Mouse (Mus musculus): Measurements from ENCODE around the gene Defb28.

Defb28 gene

DNA sequence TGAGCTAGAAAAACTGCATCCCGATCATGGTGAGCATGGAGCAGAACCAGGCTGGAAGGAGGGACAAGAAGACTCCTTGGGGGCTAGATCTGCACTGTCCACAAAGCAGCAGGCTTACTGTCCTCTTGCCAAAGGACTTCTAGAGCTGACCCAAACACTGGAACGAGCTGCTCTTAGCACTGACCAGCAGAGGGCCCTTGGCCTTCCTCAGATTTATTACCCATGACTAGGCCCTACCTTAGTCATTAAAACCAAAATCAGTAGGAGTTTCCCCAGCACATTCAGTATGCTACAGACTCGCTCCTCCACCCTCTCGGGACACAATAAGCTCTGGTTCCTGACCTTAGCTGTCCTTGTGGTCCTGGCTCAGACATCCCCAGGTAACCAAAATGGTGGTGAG is at the start of gene Defb28:
Gene Defb28 (plus strand): TSS at position 275 of the 400 bp plus-strand sequence.
- DNase-seq (ENCODE audit: low spot score) = no peak

DNA sequence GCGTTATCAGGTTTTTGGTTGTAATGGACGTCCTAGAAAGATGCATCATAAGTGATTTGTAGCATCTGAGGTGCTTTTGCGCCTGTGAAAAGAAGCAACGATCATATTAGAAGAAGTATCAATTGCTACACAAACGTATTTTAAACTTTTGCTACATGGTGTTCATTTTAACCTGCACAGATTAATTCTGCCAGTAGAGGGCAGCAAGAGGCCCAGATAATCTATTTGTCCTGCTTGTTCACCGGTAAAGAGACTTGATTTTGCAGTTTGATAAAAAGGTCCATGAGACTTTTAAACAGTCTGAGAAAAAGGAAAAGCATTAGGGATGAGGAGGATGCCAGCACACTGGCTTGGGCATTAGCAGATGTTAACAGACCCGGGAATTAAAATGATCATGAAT is 47.1 kb upstream of the Defb28 start:
- DNase-seq (ENCODE audit: low spot score) = peak; percentile 33

DNA sequence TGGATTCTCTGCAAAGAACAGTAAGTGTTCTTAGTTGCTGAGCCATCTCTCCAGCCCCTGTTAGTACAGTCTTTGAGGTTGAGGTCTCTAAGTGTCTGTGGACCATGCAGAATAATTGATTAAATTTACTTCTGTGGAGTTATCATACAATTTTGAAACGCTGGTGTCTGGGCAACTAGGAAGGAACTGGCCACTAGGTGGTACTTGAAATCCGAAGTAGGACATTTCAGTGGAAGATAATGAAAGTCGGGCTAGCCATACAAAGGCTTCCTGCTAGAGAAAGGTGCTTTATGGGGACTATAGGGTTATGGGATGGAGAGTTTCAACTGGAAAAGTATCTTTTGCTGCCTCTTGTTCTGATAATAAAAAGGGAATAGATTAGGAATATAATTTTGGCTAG is 45.6 kb upstream of the Defb28 start:
- DNase-seq (ENCODE audit: low spot score) = no peak

DNA sequence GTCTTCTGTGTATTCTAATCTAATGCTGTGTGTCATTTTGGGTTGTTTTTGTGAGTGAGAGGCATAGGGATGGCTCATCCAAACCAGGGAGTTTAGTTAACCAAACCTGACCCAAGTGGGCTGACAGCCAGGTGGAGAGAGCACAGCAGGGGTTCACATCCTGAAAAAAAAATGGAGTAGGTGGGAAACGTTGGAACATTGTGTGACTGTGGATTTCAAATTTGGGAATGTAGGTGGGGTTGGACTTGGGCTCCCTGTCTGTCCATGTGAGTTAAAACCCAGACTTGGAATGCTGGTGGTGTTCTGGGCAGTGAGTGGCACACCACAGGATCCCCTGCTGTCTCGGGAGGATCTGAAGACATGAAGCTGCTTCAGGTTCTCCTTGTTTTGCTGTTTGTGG is 41.3 kb upstream of the Defb28 start, which contains the start of gene Defb20:
Gene Defb20 (plus strand): TSS at position 301 of the 400 bp plus-strand sequence.
- DNase-seq (ENCODE audit: low spot score) = no peak

DNA sequence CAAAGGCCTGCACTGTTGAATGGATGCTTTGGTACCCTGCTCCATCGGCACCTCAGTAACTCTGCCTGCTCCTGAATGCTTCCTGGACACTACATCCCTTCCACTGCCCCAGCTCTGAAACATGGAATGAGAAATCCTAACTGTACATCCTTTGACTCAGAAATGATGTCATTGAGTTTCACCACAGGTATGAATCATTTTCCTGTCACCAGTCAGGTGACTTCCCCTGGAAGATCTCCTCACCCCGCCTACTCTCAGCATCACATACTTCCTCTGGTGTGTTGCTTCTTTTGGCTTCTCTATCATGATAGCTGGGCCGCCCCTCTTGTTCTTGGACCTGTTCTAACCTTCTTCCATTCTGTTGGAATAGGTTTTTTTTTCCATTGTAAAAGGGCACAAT is 37.2 kb upstream of the Defb28 start:
- DNase-seq (ENCODE audit: low spot score) = no peak

DNA sequence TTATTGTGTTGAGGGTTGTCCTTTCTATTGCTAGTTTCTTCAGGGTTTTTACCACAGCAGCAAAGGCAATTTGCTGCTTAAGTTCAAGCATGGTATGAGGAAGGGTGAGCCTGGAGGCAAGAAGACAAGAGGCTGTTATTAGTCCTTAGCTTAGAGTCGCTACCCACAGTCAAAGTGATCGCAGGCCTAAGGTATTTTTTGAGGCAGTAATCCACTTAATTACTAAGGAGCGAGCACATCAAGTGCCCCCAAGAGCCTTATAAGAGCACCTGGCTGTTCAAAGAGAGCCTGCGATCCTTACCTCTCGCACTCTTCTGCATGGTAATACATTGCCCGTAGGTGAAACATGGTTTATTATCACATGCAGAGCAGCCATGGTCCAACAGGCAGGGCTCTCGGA is 36.3 kb upstream of the Defb28 start:
- DNase-seq (ENCODE audit: low spot score) = no peak

DNA sequence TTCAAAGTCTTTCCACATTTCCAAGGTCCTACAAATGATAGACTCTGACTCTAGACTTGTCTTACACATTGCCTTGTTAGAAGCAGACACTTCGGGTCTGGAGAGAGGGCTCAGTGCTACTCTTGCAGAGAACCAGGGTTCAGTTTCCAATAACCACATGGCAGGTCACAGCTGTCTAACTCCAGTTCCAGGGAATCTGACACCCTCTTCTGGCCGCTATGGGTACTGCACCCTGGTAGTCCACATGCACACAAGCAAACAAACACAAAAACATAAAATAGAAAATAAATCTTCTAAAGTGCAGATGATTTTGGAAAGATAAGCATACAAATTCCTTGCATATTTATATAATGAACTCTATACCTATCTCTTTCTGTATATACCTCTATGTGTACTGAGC is 31.0 kb upstream of the Defb28 start:
- DNase-seq (ENCODE audit: low spot score) = peak; percentile 50

DNA sequence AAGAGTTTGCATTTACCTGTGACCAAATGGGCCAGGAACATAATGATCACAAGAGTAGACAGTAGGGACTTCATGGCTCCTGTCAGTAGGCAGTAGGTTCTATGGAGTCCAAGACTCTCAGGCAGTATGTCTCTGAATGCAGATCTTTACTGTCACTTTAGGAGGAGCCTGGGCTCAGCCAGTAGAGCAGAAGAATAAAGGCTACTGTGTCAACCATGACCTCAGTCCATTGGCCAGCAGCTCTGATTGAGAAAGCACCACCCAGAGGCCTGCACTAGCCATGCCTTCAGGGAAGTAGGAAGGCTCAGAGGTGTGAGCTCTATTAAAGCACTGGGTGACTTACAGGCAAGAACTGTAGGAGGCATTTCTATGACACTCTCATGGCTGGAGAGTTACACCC is 28.0 kb upstream of the Defb28 start, which contains the start of gene Defb22:
Gene Defb22 (minus strand): TSS at position 101 of the 400 bp plus-strand sequence.
- DNase-seq (ENCODE audit: low spot score) = no peak

DNA sequence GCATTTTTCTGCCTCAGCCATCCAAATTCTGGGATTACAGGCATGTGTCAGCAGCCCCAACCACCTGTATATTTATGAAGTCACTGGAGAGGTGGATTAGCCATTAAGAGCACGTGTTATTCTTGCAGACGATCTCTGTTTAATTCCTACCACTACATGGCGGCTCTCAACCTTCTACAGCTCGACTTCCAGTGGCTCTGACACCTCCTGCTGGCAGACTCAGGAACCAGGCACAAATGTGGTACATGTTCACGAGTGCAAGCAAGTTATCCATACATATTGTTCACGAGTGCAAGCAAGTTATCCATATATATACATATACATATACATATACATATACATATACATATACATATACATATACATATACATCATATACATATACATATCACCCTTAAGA is 24.9 kb upstream of the Defb28 start:
- no peak for DNase-seq (ENCODE audit: low spot score)

DNA sequence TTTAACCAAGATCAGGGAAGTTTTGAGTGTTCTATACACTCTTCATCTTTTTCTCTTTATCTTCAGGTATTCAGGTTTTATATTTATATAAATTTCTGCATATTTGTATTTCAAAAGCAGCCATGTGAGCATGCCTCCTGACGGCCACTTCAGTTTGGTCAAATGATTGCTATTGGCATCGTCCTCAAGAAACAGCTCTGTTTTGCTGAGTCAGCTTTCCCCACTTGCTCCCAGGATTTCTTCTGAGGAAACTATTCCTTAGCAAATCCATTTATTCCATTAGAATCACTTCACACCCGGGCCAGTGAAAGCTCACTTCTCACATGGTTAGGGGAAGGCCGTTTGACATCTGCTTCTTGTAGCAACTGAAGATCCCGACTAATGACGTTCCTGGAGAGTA is 20.0 kb upstream of the Defb28 start:
- DNase-seq (ENCODE audit: low spot score) = no peak

DNA sequence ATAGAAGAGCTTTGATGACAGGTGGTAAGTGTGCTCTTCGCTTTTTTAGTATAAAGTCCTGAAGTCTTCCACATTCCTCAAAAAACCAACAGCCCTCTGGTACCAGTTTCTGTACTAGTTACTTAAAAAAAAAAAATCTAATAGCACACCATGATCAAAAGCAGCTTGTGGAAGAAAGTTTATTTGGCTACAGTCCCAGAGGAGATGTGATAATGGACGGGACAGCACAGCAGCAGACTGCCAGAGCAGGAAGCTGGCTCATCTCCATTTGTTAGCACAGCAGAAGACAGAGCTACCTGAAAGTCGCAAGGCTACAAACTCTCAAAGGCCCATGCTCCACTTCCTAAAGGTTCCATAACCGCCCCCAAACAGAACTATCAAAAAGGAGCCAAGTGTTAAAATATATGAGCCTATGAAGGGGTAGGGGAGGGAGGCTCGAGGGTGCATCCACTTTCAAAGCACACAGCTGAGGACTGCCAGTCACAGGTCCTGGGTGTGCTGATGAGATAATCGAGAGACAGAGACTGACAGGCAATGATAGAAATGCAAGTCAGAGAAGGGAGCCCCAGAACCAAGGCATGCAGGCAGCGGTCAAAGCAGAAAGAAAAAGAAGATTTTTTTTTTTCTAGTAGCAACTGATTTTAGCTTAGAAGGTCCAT is 17.7 kb upstream of the Defb28 start:
- DNase-seq (ENCODE audit: low spot score) = peak; percentile 20

DNA sequence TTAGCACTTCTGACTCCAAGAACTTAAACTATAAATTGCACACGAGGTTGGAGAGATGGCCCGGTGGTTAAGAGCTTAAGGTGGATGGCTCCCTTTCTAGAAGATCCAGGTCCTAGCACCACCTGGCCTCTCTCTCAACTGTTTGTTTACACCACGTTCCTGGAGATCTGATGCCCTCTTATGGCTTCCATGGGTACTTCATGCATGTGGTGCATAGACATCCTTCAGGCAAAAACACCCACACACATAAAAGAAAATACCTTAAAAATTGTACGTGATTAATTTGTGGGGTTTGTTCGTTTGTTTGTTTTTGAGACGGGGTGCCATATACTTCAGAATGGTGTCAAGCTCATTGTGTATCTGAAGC is 17.2 kb upstream of the Defb28 start:
- DNase-seq (ENCODE audit: low spot score) = no peak

DNA sequence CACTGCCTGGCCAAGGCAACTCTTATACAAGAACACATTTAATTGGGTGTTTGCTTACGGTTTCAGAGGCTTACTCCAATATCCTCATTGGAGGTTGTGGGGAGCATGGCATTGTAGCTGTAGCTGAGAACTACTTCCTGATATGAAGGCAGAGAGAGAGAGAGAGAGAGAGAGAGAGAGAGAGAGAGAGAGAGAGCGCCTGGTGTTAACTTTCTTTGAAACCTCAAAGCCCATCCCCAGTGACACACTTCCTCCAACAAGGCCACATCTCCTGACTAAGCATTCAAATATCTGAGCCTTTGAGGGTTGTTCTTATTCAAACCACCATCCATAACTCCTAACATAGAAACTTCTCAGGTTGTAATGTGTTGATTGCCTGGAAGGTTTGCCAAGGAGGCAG is 14.1 kb upstream of the Defb28 start:
- no peak for DNase-seq (ENCODE audit: low spot score)

DNA sequence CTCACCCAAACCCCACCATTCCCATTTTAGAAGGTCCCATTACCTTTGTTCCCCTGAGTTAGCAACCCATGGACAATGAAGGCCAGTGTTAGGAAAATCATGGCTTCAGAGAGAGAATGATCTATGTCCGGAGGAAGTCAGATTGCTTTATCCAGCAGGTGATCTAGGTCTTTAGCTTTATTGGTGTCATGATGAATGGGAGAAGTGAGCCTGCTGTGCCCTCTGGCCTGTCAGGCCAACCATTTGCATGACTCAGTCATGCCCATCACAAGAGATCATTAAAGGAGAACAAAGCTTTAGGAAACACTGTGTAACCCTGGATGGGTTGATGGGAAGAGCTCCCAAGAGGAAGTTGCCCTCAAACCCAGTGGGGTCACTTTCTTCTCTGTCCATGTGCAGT is 6.5 kb upstream of the Defb28 start, which contains the start of gene Defb26:
Gene Defb26 (minus strand): TSS at position 101 of the 400 bp plus-strand sequence.
- no peak for DNase-seq (ENCODE audit: low spot score)

DNA sequence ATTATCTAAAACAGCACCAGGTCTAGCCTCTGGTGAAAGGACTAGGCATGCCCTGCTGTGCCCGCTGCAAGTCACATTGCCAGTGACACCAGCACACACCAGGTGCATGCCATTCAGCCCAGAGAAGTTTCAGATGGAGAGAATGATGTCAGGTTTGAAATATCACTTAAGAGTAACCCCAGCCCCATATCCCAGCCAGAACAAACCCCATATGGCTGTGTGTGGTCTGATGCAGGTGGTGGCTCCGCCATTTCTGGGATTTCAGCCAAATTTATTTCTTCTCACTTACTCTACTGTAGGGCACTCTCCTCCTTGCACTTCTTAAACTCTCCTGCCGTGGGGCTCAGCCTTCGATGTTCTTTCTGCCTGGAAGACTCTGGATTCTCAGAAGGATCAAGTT is 2.0 kb upstream of the Defb28 start:
- DNase-seq (ENCODE audit: low spot score) = no peak

DNA sequence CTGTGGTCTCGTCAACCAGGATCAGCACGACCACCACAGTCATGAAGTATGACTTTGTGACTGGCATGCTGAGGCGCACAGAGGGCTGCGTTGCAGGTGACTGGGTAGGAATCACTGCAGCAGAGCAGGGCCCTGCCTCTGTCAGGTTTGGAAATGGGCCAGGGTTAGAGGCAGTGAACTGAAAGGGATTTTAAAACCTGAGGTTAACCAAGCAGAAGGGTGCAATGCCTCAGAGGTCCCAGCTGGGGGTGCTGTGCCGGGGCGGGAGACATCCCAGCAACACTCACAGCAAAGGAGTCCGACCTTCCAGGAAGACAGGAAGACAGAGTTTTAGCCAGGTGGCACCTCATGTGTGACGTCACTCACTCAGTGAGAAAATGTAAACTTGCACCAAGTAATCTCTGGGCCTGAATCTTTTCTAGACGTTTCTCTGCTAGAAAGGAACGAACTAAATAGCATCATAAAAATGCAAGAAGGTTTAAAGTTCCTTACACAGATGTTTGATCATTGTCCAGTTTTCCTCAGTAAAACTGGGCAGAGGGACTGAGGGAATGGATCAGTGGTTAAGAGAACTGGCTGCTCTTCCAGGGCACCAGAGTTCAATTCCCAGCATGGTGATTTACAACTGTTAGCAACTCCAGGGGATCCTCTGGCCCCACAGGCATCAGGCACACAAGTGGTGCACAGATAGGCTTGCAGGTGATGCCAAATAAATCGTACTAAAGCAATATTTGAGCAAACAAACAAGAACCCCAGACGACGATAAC is 22.1 kb downstream of the Defb28 start, which contains the start of gene Defb29:
Gene Defb29 (minus strand): TSS at position 155 of the 767 bp plus-strand sequence.
- peak; percentile 25 for DNase-seq (ENCODE audit: low spot score)

DNA sequence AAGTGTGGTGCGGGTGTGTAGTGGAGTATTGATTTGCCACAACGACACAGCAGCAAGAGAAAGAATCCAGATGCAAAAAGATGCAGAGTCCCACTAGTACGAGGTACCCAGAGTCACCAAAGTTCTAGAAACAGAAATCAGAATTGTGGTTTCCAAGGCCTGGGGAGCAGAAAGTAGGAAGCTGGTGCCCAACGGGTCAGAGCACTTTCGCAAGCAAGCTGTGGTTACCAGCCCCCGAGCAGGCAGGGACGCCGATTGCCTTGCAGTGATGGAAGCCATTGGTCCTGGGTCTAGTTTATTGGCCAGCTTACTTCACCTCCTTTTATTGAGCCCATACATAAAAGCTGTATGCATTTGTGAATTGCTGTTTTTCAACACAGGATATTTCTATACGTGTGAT is 23.9 kb downstream of the Defb28 start:
- no peak for DNase-seq (ENCODE audit: low spot score)

DNA sequence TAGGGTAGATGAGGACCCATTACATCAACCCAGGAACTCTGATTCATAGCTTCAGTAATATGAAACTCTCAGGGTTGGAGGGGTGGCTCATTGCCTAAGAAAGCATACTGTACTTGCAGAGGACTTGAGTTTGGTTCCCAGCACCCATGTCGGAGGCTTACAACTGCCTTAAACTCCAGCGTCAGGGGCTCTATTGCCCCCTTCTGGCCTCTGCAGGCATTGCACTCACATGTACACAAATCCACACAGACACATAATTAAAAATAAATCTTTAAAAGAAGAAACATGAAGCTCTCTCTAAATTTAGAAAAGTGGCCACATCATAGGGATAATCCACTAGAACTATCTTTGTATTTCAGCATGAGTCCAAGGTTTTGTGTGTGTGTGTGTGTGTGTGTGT is 24.8 kb downstream of the Defb28 start:
- no peak for DNase-seq (ENCODE audit: low spot score)

DNA sequence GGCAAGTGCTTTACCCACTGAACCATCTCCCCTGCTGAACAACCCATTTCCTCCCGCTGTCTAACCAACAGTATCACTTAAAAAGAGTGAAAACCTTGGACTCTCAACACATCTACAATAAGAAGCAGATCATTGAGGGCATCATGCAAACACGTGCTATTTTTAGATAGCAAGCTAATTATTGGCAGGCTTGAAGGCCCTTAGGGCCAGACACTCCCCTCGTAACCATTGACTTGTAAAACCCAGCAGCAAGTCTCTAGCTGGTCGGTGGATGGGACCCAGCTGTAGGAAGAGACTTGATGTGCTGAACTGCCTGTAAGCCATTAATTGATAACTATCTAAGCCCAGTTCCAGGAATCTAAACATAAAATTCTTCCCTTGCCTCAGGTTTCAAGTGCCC is 25.4 kb downstream of the Defb28 start:
- DNase-seq (ENCODE audit: low spot score) = no peak

DNA sequence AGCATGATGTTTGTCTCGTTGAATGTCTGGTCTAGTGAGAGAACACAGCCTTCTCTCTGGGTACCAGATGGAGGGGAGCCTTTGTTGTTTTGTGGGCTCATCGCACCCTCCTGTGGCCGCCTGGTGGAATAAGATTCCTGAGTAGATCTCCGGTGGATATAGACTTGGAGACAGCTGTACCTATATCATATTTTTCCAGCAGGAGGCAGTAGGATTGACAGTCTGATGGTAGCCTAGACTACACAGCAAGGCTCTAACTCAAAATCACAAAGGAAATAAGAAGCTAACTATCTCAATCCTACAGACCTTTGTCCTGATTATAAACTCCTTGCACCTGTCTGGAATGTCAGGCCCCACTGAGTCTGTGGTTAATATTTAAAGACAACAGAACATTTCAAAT is 26.6 kb downstream of the Defb28 start:
- DNase-seq (ENCODE audit: low spot score) = peak; percentile 51

DNA sequence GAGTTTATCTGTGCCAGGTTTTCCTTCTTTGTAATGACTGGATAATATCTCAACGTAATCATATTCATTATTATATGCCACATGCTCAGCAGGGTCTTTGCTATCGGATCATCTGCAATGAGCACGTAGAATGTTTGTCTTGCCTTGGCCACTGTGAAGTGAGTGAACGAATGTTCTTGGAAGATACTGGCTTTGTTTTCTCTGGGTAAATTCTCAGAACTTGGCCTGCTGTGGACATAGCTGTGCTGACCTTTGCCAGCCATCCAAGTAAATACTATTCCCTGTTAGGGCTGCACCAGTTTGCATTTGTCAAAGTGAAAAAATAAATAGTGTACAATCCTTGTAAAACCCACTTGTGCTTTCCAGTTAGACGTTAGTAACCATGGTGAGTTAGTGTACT is 30.1 kb downstream of the Defb28 start:
- no peak for DNase-seq (ENCODE audit: low spot score)

DNA sequence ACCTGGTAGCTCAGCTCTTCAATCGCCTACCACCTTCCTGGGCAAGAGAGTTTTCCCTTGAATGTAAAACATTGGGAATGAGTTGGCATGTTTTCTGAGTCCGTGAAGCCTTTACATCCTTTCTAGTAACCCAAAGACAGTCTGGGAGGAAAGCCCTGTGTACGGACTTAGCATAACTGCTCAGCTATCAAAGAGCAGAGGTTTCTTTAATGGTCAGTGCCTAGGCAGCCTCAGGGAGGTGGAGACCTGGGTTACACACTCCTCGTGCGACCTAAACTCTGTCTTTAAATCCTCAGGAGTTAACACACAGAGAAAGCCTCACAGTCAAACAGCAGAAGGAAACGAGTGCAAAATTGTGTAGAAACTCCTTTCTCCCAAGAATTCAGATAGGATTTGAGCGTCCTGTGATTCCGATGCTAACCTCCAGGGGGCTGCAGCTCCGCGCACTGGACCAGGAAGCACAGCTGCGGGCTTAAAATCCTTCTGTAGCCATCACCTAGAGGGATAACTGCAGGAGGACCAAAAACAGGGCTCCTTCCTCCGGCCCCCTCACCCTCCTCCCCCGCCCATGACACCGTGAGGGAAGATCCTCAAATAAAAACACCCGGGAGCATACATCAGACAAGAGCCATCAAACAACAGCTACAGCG is 35.8 kb downstream of the Defb28 start:
- DNase-seq (ENCODE audit: low spot score) = peak; percentile 59

DNA sequence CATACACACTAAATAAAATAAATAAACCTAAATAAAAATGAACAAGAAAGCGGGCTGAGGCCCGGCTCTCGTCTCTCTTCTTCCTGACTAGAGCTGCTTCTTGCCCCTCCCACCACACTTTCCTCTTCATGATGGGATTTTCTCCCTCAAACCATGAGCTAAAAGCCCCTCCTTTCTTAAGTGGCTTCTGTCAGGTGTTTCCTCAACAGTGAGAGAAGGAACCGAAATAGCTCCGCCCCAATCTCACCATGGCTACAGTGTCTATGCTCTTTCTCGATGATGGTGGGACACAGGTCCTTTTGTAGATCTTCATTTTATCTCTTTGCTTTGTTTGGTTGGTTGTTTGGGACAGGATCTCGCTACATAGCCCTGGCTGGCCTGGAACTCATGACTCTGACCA is 38.6 kb downstream of the Defb28 start:
- DNase-seq (ENCODE audit: low spot score) = no peak
